Mouse (Mus musculus) testis, adult 2 months (tissue): ENCODE results near the gene Ptprcap.

Experiments used
- CTCF ChIP-seq: fragments of 200-500 bp; IDR thresholded peaks from 2 replicates; pipeline ENCODE4 v1.5.1; 2012; ENCODE audit warnings: low read depth, mild to moderate bottlenecking, inconsistent platforms, low read length, moderate library complexity; ENCODE audit not compliant: control insufficient read depth, insufficient read depth, insufficient replicate concordance
- POLR2A ChIP-seq: fragments of 200-500 bp; IDR thresholded peaks from 2 replicates; pipeline ENCODE4 v1.6.1; 2012; ENCODE audit warnings: low read depth, mild to moderate bottlenecking, inconsistent platforms, low read length, moderate library complexity; ENCODE audit not compliant: control insufficient read depth

DNA sequence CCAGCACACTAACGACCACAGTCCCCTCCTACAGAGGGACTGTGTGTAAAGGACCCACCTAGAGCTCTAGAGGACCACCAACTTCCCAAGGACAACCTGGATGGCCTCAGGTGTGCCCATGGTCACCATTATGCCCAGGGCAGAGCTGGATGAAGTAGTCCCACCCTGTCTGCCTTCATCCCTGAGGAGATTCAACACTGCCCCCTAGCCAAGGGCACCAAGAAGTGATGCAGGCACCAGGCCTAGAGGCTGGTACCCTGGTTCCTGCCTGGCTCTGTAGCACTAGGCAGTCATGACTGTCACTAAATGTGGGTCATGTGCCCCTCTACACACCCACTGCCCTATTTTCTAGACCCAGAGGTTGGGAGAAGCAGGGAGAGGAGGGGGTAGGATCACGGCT is 21.6 kb upstream of the Ptprcap start:
- peak; percentile 9; the same call in 1 of the 2 replicates for TF ChIP-seq CTCF
- no peak for TF ChIP-seq POLR2A
